Comparison of ENCODE assay signal across 11 mouse cellular contexts in genomic region chr12:24872689-24873088, GRCm38 (mm10). TPM values are rescaled to one million over a fixed set of nuclear protein-coding genes. Genes with fewer than 3 reads are reported as not detected.
DNase-seq lines count a peak whose midpoint lies in the region; ATAC-seq and TF ChIP-seq lines count a peak whose summit lies in the region.
"Had no signal": no experiment of that assay in that cellular context is flagged by ENCODE, and none has a peak within 500 bp of the region (broad histone marks: within the 10 kb centered on the region; RNA-seq: fewer than 3 reads in every experiment).

No protein-coding gene starts in this region.

- no peaks in the 10 kb centered on the region; the same call in none of the 2 replicates for H3K4me1 ChIP-seq in heart, postnatal 0 days (ENCODE audit: control insufficient read depth, insufficient read depth)
- H3K4me1 ChIP-seq in heart, embryonic 10.5 days: peaks cover 17% of the 10 kb centered on the region
- H3K4me1 ChIP-seq in lung, embryonic 14.5 days (ENCODE audit: insufficient read depth): peaks cover 7% of the 10 kb centered on the region
- peaks cover 73% of the 10 kb centered on the region for H3K4me1 ChIP-seq in limb, embryonic 13.5 days

- no peak for TF ChIP-seq EP300 in heart, postnatal 0 days (IDR thresholded peaks at IDR 0.05; ENCODE audit: low read depth)

- TF ChIP-seq CTCF in heart, postnatal 0 days (IDR thresholded peaks at IDR 0.05; ENCODE audit: low read depth): 0 out of 2 replicates have a peak, but pooled peaks have one; percentile 2
- TF ChIP-seq CTCF in lung, embryonic 14.5 days (IDR thresholded peaks at IDR 0.05; ENCODE audit: low read depth): no peak

- 75% methylated on average over 10 of the region's 10 CpGs for WGBS in heart, postnatal 0 days
- 76% methylated on average over 10 of the region's 10 CpGs for WGBS in heart, embryonic 10.5 days
- WGBS in lung, embryonic 14.5 days: 80% methylated on average over 10 of the region's 10 CpGs
- WGBS in limb, embryonic 13.5 days: 75% methylated on average over 10 of the region's 10 CpGs

- no peak for DNase-seq in heart, postnatal 0 days (ENCODE audit: low spot score)
- DNase-seq in heart, embryonic 10.5 days (ENCODE audit: low spot score): no peak
- peak; percentile 33 for DNase-seq in lung, embryonic 14.5 days
- no peak for DNase-seq in lung, postnatal 36 days
- peak; percentile 27 to 47 for DNase-seq in right cerebral cortex, postnatal 36 days (ENCODE audit: low spot score in 2 of 2)
- no peak for DNase-seq in ovary, postnatal 10 days (ENCODE audit: low spot score)
- DNase-seq: cerebellum, postnatal 10 days had no signal

- no peak for ATAC-seq in heart, postnatal 0 days (ENCODE audit: insufficient read depth, low read depth)
- no peak for ATAC-seq in lung, embryonic 14.5 days (ENCODE audit: insufficient read depth)
- ATAC-seq in limb, embryonic 13.5 days (ENCODE audit: low FRiP score, low read depth): 0 out of 2 replicates have a peak, but pooled peaks have one; percentile 25
- ATAC-seq: intestine, embryonic 15.5 days had no signal

- no peak overlapping the region for H3K4me3 ChIP-seq in heart, postnatal 0 days (ENCODE audit: low read depth, low read length)
- no peak overlapping the region for H3K4me3 ChIP-seq in heart, embryonic 10.5 days
- H3K4me3 ChIP-seq in lung, embryonic 14.5 days (ENCODE audit: low read depth, low read length): no peak overlapping the region
- H3K4me3 ChIP-seq in limb, embryonic 13.5 days: no peak overlapping the region
- H3K4me3 ChIP-seq: erythroblast, embryonic 14.5 days; intestine, embryonic 15.5 days had no signal

- no peaks in the 10 kb centered on the region for H3K9me3 ChIP-seq in heart, postnatal 0 days (replicated peaks; ENCODE audit: control insufficient read depth, low read length)
- H3K9me3 ChIP-seq in heart, embryonic 10.5 days: no peaks in the 10 kb centered on the region
- no peaks in the 10 kb centered on the region for H3K9me3 ChIP-seq in lung, embryonic 14.5 days (ENCODE audit: low read depth, low read length)
- no peaks in the 10 kb centered on the region for H3K9me3 ChIP-seq in limb, embryonic 13.5 days
- H3K9me3 ChIP-seq: intestine, embryonic 15.5 days had no signal

- H3K27ac ChIP-seq in heart, postnatal 0 days (ENCODE audit: low read depth): no peak overlapping the region
- no peak overlapping the region for H3K27ac ChIP-seq in heart, embryonic 10.5 days
- no peak overlapping the region for H3K27ac ChIP-seq in lung, embryonic 14.5 days (ENCODE audit: low read depth)
- H3K27ac ChIP-seq in limb, embryonic 13.5 days: peak overlapping the region; percentile 67; the same call in 1 of the 2 replicates
- H3K27ac ChIP-seq: intestine, embryonic 15.5 days had no signal

- no peak overlapping the region for H3K4me2 ChIP-seq in heart, postnatal 0 days (ENCODE audit: low read depth, low read length)
- H3K4me2 ChIP-seq in lung, embryonic 14.5 days: no peak overlapping the region
- H3K4me2 ChIP-seq in limb, embryonic 13.5 days (replicated peaks): no peak overlapping the region; the same call in 1 of the 2 replicates
- H3K4me2 ChIP-seq: heart, embryonic 11.5 days; intestine, embryonic 15.5 days had no signal

- H3K27me3 ChIP-seq in heart, postnatal 0 days (ENCODE audit: control insufficient read depth, insufficient read depth, low read length): no peaks in the 10 kb centered on the region
- no peaks in the 10 kb centered on the region for H3K27me3 ChIP-seq in heart, embryonic 10.5 days (ENCODE audit: insufficient read depth, poor library complexity, severe bottlenecking)
- no peaks in the 10 kb centered on the region for H3K27me3 ChIP-seq in lung, embryonic 14.5 days (ENCODE audit: insufficient read depth, low read length)
- H3K27me3 ChIP-seq in limb, embryonic 13.5 days: no peaks in the 10 kb centered on the region
- H3K27me3 ChIP-seq: intestine, embryonic 15.5 days had no signal

- no peaks in the 10 kb centered on the region for H3K36me3 ChIP-seq in heart, postnatal 0 days (replicated peaks; ENCODE audit: control insufficient read depth, insufficient read depth, low read length)
- no peaks in the 10 kb centered on the region for H3K36me3 ChIP-seq in heart, embryonic 10.5 days
- no peaks in the 10 kb centered on the region for H3K36me3 ChIP-seq in lung, embryonic 14.5 days (ENCODE audit: insufficient read depth)
- no peaks in the 10 kb centered on the region for H3K36me3 ChIP-seq in limb, embryonic 13.5 days
- H3K36me3 ChIP-seq: intestine, embryonic 15.5 days had no signal

- H3K9ac ChIP-seq in heart, postnatal 0 days (replicated peaks; ENCODE audit: low read depth, low read length): no peak overlapping the region
- no peak overlapping the region for H3K9ac ChIP-seq in lung, embryonic 14.5 days
- H3K9ac ChIP-seq in limb, embryonic 13.5 days: no peak overlapping the region
- H3K9ac ChIP-seq: intestine, embryonic 15.5 days had no signal

RNA-seq across cellular contexts. Expression of gene Mboat2, which starts 42.0 kb away (rescaled TPM):
- 24.3 and 34.4 TPM in 2 replicates for total RNA-seq in heart, postnatal 0 days (2014; rRNA removed; ENCODE audit: low replicate concordance)
- polyA plus RNA-seq in heart, postnatal 0 days (2015; fragmentation: Nextera tagmentation; extraction: Ambion mirVana): 23.8 and 24.8 TPM in 2 replicates
- 35.7 and 37.0 TPM in 2 replicates for polyA plus RNA-seq in heart, embryonic 10.5 days (2016; fragmentation: Nextera tagmentation; extraction: Ambion mirVana)
- 44.6 and 45.7 TPM in 2 replicates for polyA plus RNA-seq in lung, embryonic 14.5 days (2014; fragmentation: Nextera tagmentation; extraction: Ambion mirVana)
- 55.1 and 56.0 TPM in 2 replicates for polyA plus RNA-seq in limb, embryonic 13.5 days (2015; fragmentation: Nextera tagmentation; extraction: Ambion mirVana)

Comparison
In these comparisons a context has a peak if more than half of its experiments do, and no peak if none do; other contexts are left out.
1. DNase-seq: peak in lung, embryonic 14.5 days (single experiment) and right cerebral cortex, postnatal 36 days (2 of 2); none in heart, postnatal 0 days (single experiment), heart, embryonic 10.5 days (single experiment), lung, postnatal 36 days (single experiment) and ovary, postnatal 10 days (single experiment).